Mouse (Mus musculus) bone marrow macrophage, adult 2 months (primary cell): ENCODE results near the gene Col15a1.

Experiments
- CTCF ChIP-seq: IDR thresholded peaks from 2 replicates; pipeline ENCODE4 v1.5.1; 2012; ENCODE audit warnings: low read depth, mild to moderate bottlenecking, low read length, moderate library complexity
- POLR2A ChIP-seq: IDR thresholded peaks from 2 replicates; pipeline ENCODE4 v1.6.1; 2012; ENCODE audit warnings: mild to moderate bottlenecking, low read depth, low read length, borderline replicate concordance

DNA sequence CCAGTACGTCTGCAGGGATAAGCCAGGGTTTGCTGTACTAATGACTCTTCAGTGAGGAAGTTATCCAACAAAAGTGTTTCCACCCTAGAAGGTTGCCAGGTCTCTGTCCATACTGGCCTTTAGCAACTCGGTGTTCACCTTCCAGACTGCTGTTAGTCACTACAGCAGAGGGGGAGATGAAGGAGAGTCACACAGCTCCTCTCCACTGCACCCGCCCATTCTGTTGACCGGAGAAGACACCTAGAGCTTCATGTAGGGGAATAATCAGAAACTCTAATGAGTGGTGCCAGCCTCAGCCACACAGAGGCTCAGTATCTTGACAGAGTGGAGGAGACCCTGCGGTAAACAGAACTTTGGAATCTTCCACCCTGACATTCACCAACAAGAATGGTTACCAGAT is 28.4 kb upstream of the Col15a1 start:
- TF ChIP-seq POLR2A (no peak), CTCF (no peak)
